Mouse (Mus musculus) 416B (cell line): ENCODE results near the gene Zfp689.
"Not testable (repeated sequence)": the region's sequence is repeated elsewhere in the genome, so short reads cannot be mapped to it uniquely, and the experiment has no call there.

Experiments used
- DNase-seq: peaks from one replicate; pipeline ENCODE4 v3.0.0; 2011; ENCODE audit warnings: low read depth

The Zfp689 gene

DNA sequence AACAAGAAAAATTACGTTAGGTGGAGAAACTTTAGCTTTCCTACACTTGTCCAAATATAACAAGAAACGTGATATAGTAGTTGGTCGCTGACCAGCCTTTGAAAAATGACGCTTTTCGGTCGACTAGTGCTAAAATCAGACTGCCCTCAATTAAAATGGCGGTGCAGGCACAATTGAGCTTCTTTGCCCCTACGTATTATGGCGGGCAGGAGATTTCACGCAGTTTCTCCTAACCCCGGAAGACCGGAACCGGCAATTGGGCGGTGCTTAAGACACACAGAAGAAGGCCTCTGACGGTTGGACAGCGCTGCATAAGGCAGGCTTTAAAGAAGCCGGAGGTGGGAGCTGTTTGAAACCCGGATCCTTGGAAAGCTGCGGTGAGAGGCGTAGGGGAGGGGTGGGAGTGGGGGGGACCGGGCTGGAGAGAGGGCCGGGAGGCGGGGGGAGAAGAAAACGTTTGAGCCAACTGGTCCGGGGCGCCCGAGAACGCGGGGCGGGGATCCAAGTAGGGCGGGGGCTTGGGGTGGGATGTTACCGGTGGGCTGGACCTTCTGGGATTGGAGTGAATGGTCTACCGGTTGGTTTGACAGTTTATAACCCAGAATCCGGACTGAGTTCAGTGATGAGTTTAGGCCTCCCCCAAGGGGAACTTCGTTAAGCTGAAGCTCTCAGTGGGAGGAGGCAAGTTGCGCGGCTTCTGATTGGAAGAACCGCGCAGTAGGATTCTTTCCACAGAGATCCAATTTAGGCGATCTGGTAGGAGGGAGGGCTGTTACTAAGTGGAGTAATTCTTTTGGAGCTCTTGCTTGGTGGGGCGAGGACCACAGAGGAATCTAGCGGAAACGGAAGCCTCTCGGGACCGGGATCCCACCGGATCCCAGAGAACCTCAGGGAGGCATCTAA lies 22.0 kb upstream of the Zfp689 start:
- DNase-seq = peak; percentile 99

DNA sequence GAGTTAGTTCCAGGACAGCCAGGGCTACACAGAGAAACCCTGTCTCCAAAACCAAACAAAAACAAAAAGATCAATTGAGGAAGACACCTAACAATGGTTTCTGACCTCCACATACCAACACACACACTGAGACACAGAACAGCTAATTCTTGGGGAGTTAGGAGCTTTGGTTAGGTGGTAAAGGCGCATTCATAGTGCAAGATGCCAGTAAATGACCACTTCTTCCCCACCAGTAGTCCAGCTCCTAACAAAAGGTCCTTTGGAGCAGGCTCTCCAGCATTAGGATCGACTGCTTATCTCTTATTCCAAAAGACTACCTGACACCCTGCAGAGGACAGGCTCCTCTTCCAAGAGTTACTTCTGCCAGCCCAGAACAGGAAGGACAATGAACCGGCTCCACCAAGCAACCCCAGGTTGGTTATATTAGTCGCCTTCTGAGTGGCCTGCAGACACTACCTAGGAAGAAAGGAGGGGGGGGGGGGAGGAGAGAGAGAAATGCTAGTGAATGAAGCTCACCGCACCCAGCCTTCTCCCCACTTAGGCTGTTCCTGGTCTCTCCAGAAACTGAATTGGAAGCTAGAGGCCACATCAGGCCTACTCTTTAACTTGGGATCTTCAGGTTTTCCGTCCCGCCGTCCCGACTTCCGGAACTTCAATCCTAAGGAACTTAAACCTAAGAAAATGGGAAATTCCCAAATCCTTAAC lies 21.2 kb upstream of the Zfp689 start:
- peak; percentile 75 for DNase-seq

DNA sequence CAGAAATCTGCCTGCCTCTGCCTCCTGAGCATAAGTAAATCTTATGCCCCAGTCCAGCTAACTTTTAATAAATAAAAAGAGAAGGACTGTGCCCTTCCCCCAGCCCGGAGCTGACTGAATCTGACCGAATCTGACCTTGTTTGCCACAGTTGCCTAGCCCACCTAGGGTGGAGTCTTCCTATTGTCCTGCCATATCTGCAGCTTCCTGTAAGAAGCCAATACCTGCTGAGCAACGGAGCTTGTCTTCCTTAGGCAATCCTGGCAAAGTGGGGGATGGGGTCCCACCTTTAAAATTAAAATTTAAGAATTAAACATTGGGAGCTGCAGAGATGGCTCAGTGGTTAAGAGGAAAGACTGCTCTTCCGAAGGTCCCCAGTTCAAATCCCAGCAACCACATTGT lies 17.6 kb upstream of the Zfp689 start:
- DNase-seq = no peak

DNA sequence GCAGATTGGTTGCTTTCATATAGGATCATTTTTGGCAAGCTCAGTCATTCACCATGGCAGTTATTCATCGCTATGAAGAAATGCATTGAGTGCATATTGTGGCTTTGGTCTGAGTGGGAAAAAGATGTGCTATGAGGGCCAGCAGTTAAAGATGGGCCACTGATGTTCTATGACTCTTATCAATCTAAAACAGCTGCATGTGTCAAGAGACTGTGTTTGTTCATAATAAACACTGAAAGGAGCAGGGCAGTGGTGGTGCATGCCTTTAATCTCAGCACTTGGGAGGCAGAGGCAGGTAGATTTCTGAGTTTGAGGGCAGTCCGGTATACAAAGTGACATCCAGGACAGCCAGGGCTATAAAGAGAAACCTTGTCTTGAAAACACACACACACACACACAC lies 16.7 kb upstream of the Zfp689 start:
- DNase-seq = not testable (repeated sequence)

DNA sequence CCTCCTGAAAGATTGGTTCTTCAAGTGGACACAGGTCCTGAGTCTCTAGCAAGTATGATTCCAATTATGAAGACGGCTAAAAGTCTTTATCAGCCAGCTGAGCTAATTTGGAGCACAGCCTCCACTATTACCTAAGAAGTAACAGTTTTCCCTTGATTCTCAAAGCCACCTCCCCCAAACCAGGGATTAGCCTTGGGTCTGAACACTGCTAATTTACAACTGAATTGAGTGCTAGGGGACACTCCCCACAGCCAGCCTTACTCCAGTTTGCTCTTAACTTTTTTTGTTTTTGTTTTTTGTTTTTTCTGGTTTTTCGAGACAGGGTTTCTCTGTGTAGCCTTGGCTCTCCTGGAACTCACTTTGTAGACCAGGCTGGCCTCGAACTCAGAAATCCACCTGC lies 16.2 kb upstream of the Zfp689 start:
- DNase-seq = no peak

DNA sequence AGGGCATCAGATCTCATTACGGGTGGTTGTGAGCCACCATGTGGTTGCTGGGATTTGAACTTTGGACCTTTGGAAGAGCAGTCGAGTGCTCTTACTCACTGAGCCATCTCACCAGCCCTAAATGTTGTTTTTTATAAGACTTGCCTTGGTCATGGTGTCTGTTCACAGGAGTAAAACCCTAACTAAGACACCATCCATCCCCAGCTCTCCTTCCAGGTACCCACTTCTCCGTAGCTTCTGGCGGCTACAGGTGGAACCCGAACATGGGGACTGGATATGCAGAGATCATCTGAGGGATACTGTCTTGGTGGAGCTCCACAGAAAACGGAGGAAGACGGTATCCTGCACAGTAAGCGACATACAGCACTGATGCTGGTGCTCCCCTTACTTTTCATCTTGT lies 10.4 kb upstream of the Zfp689 start, which contains the start of gene Prr14:
TSS of gene Prr14 (plus strand) at position 301 of the 400 bp plus-strand sequence.
- not testable (repeated sequence) for DNase-seq

DNA sequence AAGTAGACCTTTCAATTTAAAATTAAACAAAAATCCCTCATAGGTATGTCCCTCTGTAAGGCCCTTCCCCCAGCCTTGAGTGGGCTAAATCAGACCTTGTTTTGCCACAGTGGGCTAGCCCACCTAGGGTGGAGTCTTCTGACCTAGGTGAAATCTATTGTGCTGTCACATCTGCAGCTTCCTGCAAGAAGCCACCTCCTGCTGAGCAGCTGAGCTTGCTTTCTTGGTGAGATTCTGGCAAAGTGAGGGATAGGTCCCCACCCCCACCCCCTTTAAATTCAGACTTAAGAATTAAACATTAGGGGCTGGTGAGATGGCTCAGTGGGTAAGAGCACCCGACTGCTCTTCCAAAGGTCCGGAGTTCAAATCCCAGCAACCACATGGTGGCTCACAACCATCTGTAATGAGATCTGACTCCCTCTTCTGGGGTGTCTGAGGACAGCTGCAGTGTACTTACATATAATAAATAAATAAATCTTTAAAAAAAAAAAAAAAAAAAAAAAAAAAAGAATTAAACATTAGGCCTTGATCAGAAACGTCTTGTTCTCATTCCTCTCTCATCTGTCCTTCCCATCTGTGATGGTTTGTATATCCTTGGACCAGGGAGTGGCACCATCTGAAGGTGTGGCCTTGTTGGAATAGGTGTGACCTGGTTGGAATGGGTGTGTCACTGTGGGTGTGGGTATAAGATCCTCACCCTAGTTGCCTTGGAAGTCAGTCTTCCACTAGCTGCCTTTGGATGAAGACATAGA lies 9.6 kb upstream of the Zfp689 start:
- not testable (repeated sequence) for DNase-seq

DNA sequence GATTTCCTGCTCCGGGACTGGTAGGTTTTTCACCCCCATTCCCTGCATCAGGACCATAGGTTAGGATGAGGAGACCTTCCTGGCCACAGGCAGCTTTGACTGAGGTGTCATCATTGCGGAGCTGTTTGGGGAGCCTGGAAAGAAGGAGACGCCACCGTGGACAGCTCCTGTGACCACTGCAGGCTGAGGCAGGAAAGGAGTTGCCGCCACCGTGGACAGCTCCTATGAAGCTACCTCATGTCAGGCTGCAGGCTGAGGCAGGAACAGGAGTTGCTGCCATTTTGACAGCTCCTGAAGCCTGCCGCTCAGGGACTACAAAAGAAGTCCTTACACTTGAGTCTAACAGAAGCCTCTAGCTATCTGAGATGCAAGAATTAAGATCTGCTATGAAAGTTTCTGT lies 5.9 kb upstream of the Zfp689 start:
- DNase-seq = no peak

DNA sequence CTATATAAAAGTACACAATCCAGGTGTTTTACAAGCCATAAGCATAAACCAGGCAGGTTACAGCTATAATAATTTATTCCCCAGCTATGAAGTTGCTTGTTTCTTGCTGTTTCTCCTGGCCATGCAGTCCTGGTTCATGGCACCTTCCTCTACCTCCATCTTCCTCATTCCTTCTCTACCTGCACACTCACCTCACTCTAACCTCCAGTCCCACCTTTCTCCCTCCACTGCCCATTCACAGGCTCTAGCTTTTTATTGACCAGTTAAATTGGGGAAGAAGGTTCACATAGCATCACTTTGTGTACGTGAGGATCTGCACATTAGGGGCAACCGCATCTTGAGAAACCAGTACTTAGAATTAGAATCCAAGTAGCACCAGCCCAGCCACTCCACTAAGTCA lies 4.1 kb upstream of the Zfp689 start:
- DNase-seq = no peak

DNA sequence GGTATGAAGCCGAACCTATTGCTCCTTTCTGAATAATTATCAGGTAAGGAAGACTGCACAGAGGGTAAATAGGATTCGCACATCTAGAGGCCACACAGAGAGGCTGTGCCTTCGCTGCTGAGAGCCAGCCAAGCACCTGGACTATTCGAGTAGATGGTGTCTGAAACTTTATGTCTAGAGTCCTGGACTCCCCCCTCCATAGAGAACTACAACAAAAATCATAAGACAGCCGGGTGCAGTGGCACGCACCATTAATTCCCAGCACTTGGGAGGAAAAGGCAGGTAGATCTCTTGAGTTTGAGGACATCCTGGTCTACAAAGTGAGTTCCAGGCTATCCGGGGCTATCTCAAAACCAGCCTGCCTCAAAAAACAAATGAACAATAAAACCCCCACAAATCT lies 1.0 kb upstream of the Zfp689 start:
- no peak for DNase-seq

DNA sequence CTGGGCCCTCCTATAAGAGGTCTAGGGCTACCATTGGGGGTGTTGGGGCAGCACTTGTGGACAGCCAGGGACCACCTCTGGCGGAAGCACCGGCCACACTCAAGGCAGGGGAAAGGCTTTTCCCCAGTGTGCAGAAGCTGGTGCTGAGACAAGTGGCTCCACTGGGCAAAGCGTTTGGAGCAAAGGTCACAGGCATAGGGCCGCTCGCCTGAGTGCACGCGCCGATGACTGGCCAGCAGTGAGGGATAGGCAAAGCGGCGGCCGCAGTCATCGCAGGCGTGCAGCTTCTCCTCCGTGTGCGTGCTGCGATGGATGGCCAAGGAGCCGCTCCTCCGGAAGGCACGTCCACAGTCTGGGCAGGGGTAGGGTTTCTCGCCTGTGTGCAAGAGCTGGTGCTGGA lies 5.0 kb downstream of the Zfp689 start:
- no peak for DNase-seq

DNA sequence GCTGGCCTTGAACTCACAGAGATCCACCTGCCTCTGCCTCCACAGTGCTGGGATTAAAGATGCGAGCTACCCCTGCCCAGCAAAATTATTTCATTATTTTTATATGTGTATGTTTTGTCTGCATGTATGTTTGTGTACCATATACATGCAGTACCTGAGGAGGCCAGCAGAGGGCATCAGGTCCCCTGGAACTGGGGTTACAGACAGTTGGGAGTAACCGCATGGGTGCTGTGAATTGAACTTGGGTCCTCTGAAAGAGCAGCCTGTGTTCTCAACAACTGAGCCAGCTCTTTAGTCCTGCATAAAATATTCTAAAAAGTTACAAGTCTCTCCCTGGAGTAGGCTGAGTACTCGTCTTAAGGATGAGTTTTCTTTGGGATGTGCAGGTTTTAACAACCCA lies 11.2 kb downstream of the Zfp689 start:
- DNase-seq = peak; percentile 31

DNA sequence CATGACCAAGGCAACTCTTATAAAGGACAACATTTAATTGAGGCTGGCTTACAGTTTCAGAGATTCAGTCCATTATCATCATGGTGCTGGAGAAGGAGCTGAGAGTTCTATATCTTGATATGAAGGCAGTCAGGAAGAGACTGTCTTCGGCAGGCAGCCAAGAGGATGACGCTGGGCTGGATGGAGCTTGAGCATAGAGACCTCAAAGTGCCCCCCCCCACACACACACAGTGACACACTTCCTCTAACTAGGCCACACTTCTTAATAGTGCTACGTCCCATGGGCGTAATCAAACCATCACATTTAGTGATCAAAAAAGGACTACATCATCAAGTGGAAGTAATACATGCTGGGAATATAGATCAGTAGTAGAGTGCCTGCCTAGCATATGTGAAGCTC lies 13.8 kb downstream of the Zfp689 start:
- DNase-seq = peak; percentile 68

DNA sequence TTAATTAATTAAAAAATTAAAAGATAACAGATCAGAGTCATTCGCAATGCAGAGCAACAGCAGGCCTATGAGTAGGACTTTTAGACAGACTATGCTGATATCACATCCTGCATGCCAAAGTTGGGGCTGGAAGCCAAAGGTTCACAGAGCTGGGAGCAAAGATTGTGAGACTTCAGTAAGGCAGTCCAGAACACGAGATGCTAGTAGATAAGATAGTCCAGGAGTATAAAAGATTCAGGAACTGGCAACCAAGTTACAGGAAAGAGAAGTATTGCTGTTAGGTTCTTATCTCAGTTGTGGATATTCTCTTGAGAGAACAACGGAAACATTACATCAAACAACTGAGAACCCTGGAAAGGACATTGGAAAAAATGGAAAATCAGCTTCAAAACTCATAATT lies 22.6 kb downstream of the Zfp689 start:
- DNase-seq = peak; percentile 73

DNA sequence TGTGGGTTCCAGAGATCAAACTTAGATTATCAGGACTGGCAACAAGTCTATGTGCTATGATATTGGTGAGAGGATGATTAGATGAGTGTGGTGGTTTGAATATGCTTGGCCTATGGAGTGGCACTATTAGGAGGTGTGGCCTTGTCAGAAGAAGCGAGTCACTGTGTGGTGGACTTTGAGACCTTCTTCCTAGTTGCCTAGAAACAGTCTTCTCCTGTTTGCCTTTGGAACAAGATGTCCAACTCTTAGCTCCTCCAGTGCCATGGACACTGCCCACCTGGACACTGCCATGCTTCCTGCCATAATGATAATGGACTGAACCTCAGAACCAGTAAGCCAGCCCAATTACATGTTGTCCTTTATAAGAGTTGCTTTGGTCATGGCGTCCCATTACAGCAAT lies 23.0 kb downstream of the Zfp689 start:
- no peak for DNase-seq

DNA sequence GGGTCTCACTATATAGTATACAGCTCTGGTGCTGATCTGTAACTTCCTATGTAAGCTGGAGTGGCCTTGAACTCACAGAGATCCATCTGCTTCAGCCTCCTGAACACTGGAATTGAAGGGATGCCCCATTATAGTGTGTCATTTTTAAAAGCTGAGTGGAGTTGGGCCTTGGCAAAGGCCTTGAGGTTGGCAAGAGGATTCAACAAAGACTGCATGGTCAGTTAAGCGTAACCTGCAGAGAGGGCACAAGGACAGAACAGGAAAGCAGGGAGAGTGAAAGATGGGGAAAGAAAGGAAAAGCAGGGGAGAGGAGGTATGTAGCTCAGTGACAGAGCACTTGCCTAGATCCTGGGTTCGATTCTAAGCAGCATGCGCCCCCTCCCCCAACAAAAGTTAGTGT lies 23.7 kb downstream of the Zfp689 start:
- no peak for DNase-seq

DNA sequence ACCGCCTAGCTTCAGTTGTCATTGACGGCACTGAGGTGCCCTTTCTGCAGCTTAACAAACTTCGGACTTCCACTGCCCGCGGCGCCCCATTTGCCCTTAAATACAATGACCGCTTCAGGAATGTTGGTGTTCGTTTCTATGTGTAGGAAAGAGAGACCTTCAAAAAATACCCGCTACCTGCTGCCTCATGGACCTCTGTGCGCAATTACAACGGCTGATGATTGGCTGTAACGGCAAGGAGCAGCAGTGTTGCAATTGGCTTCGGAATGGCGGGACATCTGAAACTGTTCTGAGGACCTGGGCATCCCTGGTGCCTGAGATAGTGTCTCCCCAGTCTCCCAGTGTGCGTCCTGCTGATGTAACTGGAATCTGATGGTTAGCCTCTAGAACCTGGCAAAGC lies 26.7 kb downstream of the Zfp689 start:
- DNase-seq = no peak

DNA sequence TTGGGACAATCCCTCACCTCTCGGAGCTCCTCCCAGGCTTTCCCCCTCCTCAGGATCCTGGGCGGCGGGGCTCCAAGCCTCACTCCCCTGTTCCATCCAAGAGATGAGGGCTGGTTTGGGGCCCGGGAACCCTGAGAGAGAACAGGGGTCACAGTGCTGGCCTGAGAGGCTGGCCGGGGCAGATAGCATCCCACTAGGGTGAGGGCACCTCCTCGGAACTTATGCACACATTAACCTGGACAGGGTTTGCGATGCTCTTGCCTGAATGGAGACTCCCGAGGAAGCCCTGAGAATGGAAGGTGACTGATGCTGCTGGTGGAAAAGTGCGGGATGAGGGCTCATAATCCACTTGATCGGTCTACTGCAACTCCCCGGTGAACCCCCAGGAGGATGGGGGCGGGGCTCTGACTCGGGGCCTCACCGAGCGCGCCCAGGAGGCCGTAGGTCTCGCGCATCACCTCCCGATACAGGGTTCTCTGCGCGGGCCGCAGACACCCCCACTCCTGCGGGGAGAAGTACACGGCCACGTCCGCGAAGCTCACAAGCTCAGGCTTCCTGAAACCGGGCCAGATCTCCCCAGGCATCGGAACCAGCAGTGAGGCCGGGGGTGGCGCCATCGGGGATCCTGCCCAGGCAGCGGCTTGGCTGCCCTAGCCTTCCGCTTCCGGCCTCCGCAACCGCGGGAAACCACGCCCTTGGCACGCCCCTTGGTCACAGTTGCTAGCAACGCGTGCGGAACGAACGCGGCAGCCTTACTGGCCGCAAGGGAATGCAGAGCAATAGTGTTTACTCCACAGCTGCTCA lies 27.4 kb downstream of the Zfp689 start, which contains the start of gene Zfp688:
TSS of gene Zfp688 (minus strand) at position 681 of the 804 bp plus-strand sequence.
- peak; percentile 92 for DNase-seq

DNA sequence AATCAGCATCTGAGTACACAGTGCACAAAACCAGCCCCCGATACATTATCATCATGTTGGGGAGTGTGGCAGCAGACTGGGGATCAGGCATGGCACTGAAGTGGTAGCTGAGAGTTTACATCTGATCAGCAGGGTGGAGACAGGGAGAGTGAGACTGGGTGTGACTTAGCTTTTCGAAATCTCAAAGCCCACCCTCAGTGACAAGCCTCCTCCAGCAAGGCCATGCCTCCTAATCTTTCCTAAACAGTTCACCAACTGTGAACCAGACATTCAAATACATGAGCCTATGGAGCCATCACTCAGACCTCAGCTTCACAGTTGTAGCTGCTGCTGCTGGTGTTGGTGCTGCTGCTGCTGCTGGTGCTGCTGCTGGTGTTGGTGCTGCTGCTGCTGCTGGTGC lies 37.5 kb downstream of the Zfp689 start:
- no peak for DNase-seq

DNA sequence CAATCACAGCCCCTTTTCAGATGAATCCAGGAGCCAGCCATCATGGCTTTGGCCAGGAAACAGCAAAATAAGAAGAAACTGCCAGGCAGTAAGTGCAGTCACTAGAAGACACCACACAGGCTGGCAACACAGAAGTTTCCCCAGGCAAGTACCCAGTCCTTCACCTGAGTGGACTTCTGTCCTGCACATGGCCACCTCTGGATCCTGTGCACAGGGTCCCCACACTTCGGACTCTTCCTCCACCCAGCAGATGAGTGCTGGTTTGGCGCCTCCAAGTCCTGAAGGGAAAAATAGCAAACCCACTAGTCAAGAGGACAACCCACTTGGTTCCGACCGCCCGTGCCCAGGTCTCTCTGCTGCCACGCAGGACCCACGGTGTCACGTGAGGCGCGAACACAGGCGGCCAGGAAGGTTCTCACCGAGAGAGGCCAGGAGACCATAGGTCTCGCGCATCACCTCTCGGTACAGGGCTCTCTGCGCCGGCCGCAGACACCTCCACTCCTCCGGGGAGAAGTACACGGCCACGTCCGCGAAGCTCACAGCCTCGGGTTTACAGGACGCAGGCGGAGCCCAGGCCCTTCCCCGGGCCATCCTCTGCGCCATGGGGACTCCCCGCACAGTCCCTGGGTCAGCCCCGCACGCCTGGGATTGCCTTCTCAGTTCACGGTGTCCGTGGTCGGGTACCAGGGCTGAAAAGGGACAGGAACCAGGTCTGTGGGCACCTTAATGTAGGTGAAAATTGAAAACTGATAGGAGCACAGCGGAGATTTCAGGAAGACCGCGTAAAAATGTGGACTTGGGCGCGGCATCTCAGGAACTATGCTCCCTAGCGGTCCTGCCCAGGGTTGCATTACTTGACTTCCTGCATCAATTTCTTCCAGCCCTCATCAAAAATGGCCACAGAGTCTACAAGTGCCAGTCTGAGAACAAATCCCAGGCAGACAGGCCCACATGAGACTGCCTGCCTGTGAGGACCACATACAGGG lies 42.7 kb downstream of the Zfp689 start, which contains the start of gene Zfp764:
TSS of gene Zfp764 (minus strand) at position 821 of the 986 bp plus-strand sequence.
- DNase-seq = peak; percentile 92
